Mouse (Mus musculus) adrenal gland, postnatal 0 days (tissue): Measurements from ENCODE around the gene Krt7. TPM values are rescaled to one million over a fixed set of nuclear protein-coding genes. Genes with fewer than 3 reads are reported as not detected.

ENCODE experiments used
- microRNA-seq: library from miRNA; unstranded; fragments of <30 nt; microRNA quantifications from one replicate; pipeline ENCODE4, GENCODE M21; 2016; ENCODE audit warnings: borderline replicate concordance; ENCODE audit not compliant: insufficient number of aligned reads
- polyA plus RNA-seq: library from polyadenylated mRNA; unstranded; fragments of >200 nt; fragmentation: Nextera tagmentation; extraction: Ambion mirVana; gene quantifications from 2 replicates; pipeline ENCODE4 v1.2.1, GENCODE M21; 2015

Gene Krt7
- 16.2 and 18.6 TPM in 2 replicates for polyA plus RNA-seq

DNA sequence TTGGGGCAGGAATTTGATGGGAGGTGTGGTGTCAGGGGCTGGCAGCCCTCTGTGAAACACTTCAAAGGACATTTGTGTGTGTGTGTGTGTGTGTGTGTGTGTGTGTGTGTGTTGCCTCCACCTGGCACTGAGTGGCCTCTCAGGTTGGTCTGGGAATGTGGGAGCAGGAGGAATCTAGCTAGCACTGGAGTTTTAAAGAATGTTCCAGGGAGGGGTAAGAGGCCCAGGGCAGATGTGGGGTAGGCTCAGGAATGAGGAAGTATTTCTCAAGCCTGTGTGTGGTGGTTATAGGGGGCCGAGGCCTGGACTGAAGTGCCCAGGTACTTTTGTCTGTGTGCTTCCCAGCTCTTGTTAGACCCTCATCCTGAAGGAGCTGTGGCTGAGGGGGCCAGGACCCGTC is at the start of gene Krt7:
Gene Krt7 (plus strand): TSS at position 269 of the 400 bp plus-strand sequence.

DNA sequence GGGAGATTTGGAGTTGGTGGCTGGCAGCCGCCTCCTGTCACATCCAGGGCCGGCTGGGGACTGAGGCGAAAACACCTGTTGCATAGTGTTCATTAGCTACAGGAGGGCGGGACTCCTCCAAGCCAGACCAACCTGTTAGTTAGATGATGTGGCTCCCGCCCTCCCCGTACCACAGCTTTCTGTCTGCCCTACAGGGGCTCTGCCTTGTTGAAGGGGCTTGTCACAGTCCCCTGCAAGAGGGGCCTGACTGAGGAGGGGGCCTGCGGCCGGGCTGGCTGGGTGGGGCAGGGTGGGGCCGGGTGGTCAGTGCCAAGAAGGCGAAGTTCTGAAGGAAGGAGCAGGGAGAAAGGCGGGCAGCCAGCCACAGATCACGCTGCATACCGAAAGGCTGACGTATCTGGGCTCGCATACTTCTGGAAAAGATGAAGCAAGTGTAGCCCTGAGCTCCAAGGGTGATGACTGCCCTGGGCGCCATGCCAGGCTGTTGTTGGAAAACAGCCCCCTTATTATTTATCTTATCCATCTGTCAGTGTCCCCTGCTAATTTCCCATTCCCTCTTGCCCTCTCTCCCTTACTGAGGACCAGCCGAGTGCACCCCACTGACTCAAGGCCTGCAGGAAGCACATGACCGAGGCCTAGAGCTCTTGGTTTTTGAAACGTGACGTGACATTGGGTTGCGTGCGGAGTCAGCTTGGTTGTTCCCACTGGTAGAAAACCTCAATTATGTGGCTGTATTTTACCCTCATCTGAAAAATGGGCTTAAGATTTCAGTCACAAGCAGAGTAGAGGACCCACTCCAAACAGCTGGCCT is 40.5 kb upstream of the Krt7 start, which contains the start of gene Krt80:
Gene Krt80 (minus strand): TSS at position 62 of the 811 bp plus-strand sequence.

DNA sequence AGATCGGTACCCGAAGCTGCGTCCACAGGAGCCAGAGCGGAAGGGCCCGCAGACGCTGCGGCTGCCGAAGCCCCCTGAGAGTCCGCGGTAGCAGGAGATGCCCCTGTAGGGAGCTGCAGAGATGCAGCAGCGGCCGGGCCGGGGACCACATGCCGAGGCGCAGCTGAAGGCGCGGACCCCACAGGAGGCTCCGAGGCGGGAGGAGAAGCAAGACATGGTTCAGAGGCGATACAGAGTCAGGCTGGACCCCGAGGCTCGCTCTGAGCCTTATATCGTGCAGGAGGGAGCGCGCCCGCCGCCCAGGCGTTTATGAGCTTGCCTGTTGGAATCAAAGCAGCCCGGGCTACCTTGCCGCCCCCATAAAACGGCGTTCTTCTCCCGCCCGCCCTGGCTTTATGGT is 27.7 kb downstream of the Krt7 start, which contains the start of gene Krt87:
Gene Krt87 (minus strand): TSS at position 250 of the 400 bp plus-strand sequence.

DNA sequence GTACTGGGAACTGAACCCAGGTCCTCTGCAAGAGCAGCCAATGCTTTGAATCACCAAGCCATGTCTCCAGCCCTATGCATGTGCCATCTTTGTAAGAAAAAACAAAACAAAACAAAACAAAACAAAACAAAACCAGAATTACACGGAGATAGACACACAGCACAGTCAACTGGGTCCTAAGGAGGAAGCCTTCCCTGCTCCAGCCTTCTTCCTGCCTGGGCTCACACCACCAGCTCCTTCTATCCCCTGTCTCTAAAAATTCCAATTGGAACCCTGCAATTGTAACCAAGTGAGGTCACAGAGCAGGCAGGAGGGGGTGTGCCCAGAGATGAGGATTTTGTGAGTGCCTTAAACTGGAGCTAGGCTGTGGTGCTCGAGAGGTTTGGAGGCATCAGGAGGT is 36.6 kb downstream of the Krt7 start, which contains the start of gene Krt88:
Gene Krt88 (plus strand): TSS at position 301 of the 400 bp plus-strand sequence.

DNA sequence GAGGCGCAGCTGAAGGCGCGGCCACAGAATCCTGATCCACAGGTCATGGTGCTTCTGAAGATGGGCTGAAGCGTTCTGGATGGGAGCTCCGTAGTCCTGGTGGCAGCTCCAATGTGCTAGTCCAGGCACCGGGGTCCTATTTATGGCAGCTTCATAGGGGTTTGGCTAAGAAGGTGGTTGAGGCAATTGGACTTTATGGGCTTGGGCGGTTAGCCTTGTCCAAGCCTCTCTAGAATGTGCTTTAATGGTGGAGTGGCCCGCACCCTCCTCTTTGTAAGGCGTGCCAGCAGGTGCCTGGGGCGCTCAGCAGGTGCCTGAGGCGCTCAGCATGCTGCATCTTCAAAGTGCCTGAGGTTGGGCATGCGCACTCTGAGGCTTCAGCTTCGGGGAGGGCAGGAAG is 52.8 kb downstream of the Krt7 start, which contains the start of gene Krt81:
Gene Krt81 (minus strand): TSS at position 101 of the 400 bp plus-strand sequence.

DNA sequence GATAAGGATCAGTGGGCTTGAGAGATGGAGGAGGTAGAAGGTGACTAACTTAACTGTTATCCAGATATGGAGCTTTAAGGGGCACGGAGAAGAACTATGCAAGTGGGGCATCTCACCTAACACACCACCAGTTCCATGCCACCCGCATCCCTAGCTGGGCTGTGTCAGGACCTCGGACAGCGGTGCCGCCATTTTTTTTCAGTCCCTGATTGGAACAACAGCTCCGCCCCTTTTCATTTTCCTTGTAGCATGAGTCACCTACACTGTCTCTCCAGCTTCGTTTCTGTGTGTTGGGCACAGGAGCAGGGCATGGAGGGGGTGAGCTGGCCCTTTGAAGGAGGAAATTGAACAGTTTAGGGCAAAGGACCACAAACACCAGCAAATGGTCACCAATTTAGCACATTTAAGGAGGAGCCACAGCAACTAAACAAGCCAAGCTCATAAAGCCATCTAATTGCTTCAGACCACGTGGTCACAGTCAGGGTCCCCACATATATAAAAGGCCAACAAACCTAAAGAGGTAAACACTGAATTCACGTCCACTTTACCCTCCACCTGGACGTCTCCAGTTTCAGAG is 62.2 kb downstream of the Krt7 start, which contains the start of gene Krt86:
Gene Krt86 (plus strand): TSS at position 527 of the 577 bp plus-strand sequence.

Small RNA genes within 50 kb of the gene (microRNA-seq; reads per million reads assigned to microRNA genes)
- not detected for gene Mir1941

Other genes starting within 250 kb of the Krt7 start
- gene Acvr1b, start 237.0 kb upstream of the Krt7 start, polyA plus RNA-seq = 3.5 and 3.7 TPM in 2 replicates
- 8.4 and 9.1 TPM in 2 replicates for gene Grasp, start 186.9 kb upstream of the Krt7 start, polyA plus RNA-seq
- 15.7 and 19.6 TPM in 2 replicates for gene Nr4a1, start 156.8 kb upstream of the Krt7 start, polyA plus RNA-seq
- 78.4 and 85.0 TPM in 2 replicates for gene Atg101, start 126.8 kb upstream of the Krt7 start, polyA plus RNA-seq
- 7.3 and 18.0 TPM in 2 replicates for gene 6030408B16Rik, start 117.8 kb upstream of the Krt7 start, polyA plus RNA-seq
- 0.51 and 0.54 TPM in 2 replicates for gene Krt80, start 40.9 kb upstream of the Krt7 start, polyA plus RNA-seq
- not detected in 2 replicates for gene Krt87, start 27.8 kb downstream of the Krt7 start, polyA plus RNA-seq
- not detected in 2 replicates for gene Krt88, start 36.7 kb downstream of the Krt7 start, polyA plus RNA-seq
- gene Krt81, start 52.7 kb downstream of the Krt7 start, polyA plus RNA-seq = not detected in 2 replicates
- gene Krt86, start 62.4 kb downstream of the Krt7 start, polyA plus RNA-seq = 0.14 TPM in 1 of 2 replicates, not detected in the other
- gene Krt83, start 80.5 kb downstream of the Krt7 start, polyA plus RNA-seq = not detected in 2 replicates
- not detected in 2 replicates for gene Gm49425, start 106.2 kb downstream of the Krt7 start, polyA plus RNA-seq
- not detected in 2 replicates for gene Krt84, start 121.8 kb downstream of the Krt7 start, polyA plus RNA-seq
- gene Krt82, start 139.6 kb downstream of the Krt7 start, polyA plus RNA-seq = not detected in 2 replicates
- 0.90 and 2.8 TPM in 2 replicates for gene Krt90, start 151.9 kb downstream of the Krt7 start, polyA plus RNA-seq
- not detected in 2 replicates for gene Krt75, start 162.9 kb downstream of the Krt7 start, polyA plus RNA-seq
- not detected in 2 replicates for gene Gm5414, start 217.1 kb downstream of the Krt7 start, polyA plus RNA-seq
- gene Gm5478, start 236.3 kb downstream of the Krt7 start, polyA plus RNA-seq = not detected in 2 replicates